ENCODE assay signal across 41 mouse cellular contexts in genomic region chr6:95349378-95349777, GRCm38 (mm10). TPM values are rescaled to one million over a fixed set of nuclear protein-coding genes. Genes with fewer than 3 reads are reported as not detected.
"Had no signal": no experiment of that assay in that cellular context is flagged by ENCODE, and none has a peak within 500 bp of the region (broad histone marks: within the 10 kb centered on the region; RNA-seq: fewer than 3 reads in every experiment).

No protein-coding gene starts in this region.

- H3K27ac ChIP-seq: heart, adult 2 months; heart, embryonic 13.5 days; heart, embryonic 15.5 days; hindbrain, embryonic 13.5 days; hindbrain, embryonic 15.5 days; hindbrain, postnatal 0 days; limb, embryonic 13.5 days; limb, embryonic 15.5 days; liver, embryonic 12.5 days; liver, embryonic 14.5 days had no signal

- H3K9ac ChIP-seq: heart, embryonic 13.5 days; heart, embryonic 15.5 days; hindbrain, embryonic 13.5 days; hindbrain, embryonic 15.5 days; limb, embryonic 13.5 days; limb, embryonic 15.5 days; liver, embryonic 12.5 days; liver, embryonic 14.5 days had no signal

- H3K36me3 ChIP-seq: heart, embryonic 13.5 days; heart, embryonic 15.5 days; hindbrain, embryonic 13.5 days; hindbrain, embryonic 15.5 days; limb, embryonic 13.5 days; limb, embryonic 15.5 days; liver, embryonic 12.5 days had no signal

- H3K4me1 ChIP-seq: heart, embryonic 13.5 days; heart, embryonic 15.5 days; hindbrain, embryonic 13.5 days; hindbrain, embryonic 15.5 days; limb, embryonic 13.5 days; limb, embryonic 15.5 days; liver, embryonic 12.5 days had no signal

- H3K4me2 ChIP-seq: heart, embryonic 11.5 days; heart, embryonic 13.5 days; heart, embryonic 15.5 days; hindbrain, embryonic 13.5 days; hindbrain, embryonic 15.5 days; limb, embryonic 13.5 days; limb, embryonic 15.5 days; liver, embryonic 12.5 days had no signal

- H3K4me3 ChIP-seq: heart, adult 2 months; heart, embryonic 13.5 days; heart, embryonic 15.5 days; hindbrain, embryonic 13.5 days; hindbrain, embryonic 15.5 days; limb, embryonic 13.5 days; limb, embryonic 15.5 days; liver, embryonic 12.5 days had no signal

- ATAC-seq: hindbrain, postnatal 0 days; intestine, embryonic 16.5 days; liver, embryonic 12.5 days had no signal

- DNase-seq: gastrocnemius, postnatal 14 days; gastrocnemius, postnatal 36 days; heart, adult 11 months; heart, adult 2 months; heart, postnatal 14 days; heart, postnatal 36 days; kidney, adult 11 months; kidney, adult 8-10 months; kidney, postnatal 36 days; layer of hippocampus, adult 9-11 months; layer of hippocampus, postnatal 36 days; left cerebral cortex, postnatal 4 days had no signal

- H3K27me3 ChIP-seq: heart, embryonic 13.5 days; heart, embryonic 15.5 days; hindbrain, embryonic 13.5 days; hindbrain, embryonic 15.5 days; limb, embryonic 13.5 days; limb, embryonic 15.5 days; liver, embryonic 12.5 days had no signal

- H3K9me3 ChIP-seq: heart, embryonic 13.5 days; heart, embryonic 15.5 days; hindbrain, embryonic 13.5 days; hindbrain, embryonic 15.5 days; limb, embryonic 13.5 days; limb, embryonic 15.5 days had no signal

RNA-seq across cellular contexts. Expression of gene Gm10234, which starts 27.5 kb away (rescaled TPM):
- total RNA-seq: gastrocnemius, adult 18-20 months; gastrocnemius, adult 8-10 months; gastrocnemius, postnatal 14 days; gastrocnemius, postnatal 36 days; heart, adult 2 months; heart, postnatal 14 days; heart, postnatal 36 days; hematopoietic stem cell, adult 5-6 weeks; hindbrain, postnatal 0 days; layer of hippocampus, adult 18-20 months; layer of hippocampus, adult 8-10 months; layer of hippocampus, postnatal 14 days; layer of hippocampus, postnatal 36 days; left cerebral cortex, adult 18-20 months; left cerebral cortex, adult 8-10 months; left cerebral cortex, postnatal 10 days; left cerebral cortex, postnatal 25 days; left cerebral cortex, postnatal 4 days; liver, adult 2 months had no signal
- polyA plus RNA-seq: gonadal fat pad, adult 2 months; heart, adult 2 months; heart, embryonic 11.5 days; heart, embryonic 13.5 days; heart, embryonic 15.5 days; heart, postnatal 0 days; hindbrain, embryonic 11.5 days; hindbrain, embryonic 13.5 days; hindbrain, embryonic 15.5 days; hindbrain, postnatal 0 days; intestine, embryonic 14.5 days; intestine, embryonic 16.5 days; kidney, embryonic 14.5 days; large intestine, adult 2 months; limb, embryonic 11.5 days; limb, embryonic 13.5 days; limb, embryonic 15.5 days; liver, adult 2 months; liver, embryonic 12.5 days; liver, embryonic 14.5 days had no signal
